Comparison of ENCODE assay signal across 29 mouse cellular contexts in genomic region chr9:106858036-106858435, GRCm38 (mm10). TPM values are rescaled to one million over a fixed set of nuclear protein-coding genes. Genes with fewer than 3 reads are reported as not detected.
A peak's percentile ranks its signal among the peaks of the same experiment; 100 is the strongest.
DNase-seq lines count a peak whose midpoint lies in the region; ATAC-seq and TF ChIP-seq lines count a peak whose summit lies in the region.
"Had no signal": no experiment of that assay in that cellular context is flagged by ENCODE, and none has a peak within 500 bp of the region (broad histone marks: within the 10 kb centered on the region; RNA-seq: fewer than 3 reads in every experiment).

No protein-coding gene starts in this region.

- no peak for TF ChIP-seq CTCF in G1E (IDR thresholded peaks at IDR 0.05; ENCODE audit: low read depth, low read length)

- peak; percentile 95 for ATAC-seq in G1E (ENCODE audit: extremely low read depth, insufficient number of reproducible peaks, low FRiP score, poor library complexity, severe bottlenecking)
- peak; percentile 97 for ATAC-seq in megakaryocyte, adult 5-6 weeks (ENCODE audit: poor library complexity, severe bottlenecking)
- ATAC-seq in forebrain, embryonic 11.5 days (replicated peaks; ENCODE audit: low FRiP score) = no peak
- ATAC-seq: activated CD4-positive, CD25-positive, alpha-beta regulatory T cell, adult 4 months; forebrain, embryonic 13.5 days; forebrain, embryonic 16.5 days; hindbrain, embryonic 16.5 days; intestine, postnatal 0 days had no signal

- H3K4me3 ChIP-seq in G1E (ENCODE audit: low read depth, low read length) = peak overlapping the region; percentile 54; the same call in 1 of the 2 replicates
- no peak overlapping the region for H3K4me3 ChIP-seq in forebrain, embryonic 11.5 days (ENCODE audit: low read depth, low read length)
- H3K4me3 ChIP-seq: embryonic facial prominence, embryonic 10.5 days; embryonic facial prominence, embryonic 13.5 days; erythroblast, embryonic 14.5 days; forebrain, embryonic 13.5 days; heart, adult 2 months; heart, embryonic 12.5 days; heart, embryonic 15.5 days; hindbrain, embryonic 10.5 days; hindbrain, embryonic 13.5 days had no signal

- H3K27ac ChIP-seq in forebrain, embryonic 11.5 days (ENCODE audit: low read depth, low read length) = no peak overlapping the region
- H3K27ac ChIP-seq: embryonic facial prominence, embryonic 10.5 days; embryonic facial prominence, embryonic 13.5 days; forebrain, embryonic 13.5 days; heart, adult 2 months; heart, embryonic 15.5 days; hindbrain, embryonic 10.5 days; hindbrain, embryonic 13.5 days had no signal

- H3K4me2 ChIP-seq in forebrain, embryonic 11.5 days (ENCODE audit: low read depth, low read length, severe bottlenecking) = no peak overlapping the region
- H3K4me2 ChIP-seq: embryonic facial prominence, embryonic 13.5 days; forebrain, embryonic 13.5 days; heart, embryonic 12.5 days; heart, embryonic 15.5 days; hindbrain, embryonic 13.5 days had no signal

- DNase-seq in G1E (ENCODE audit: low spot score) = peak; percentile 63
- DNase-seq in MEL-GATA-1-ER (ENCODE audit: extremely low read depth, low read depth) = peak; percentile 99
- DNase-seq in forebrain, embryonic 11.5 days (ENCODE audit: low spot score) = no peak
- no peak for DNase-seq in lung, postnatal 14 days
- DNase-seq in right cerebral cortex, postnatal 25 days = no peak
- DNase-seq: adrenal gland, adult 8-10 months; adrenal gland, postnatal 25 days; cerebellum, adult 11-12 months; cerebellum, adult 9-10 months; cerebellum, postnatal 14 days; embryo, embryonic 11 days; gastrocnemius, postnatal 14 days; heart, adult 2 months; heart, postnatal 10 days; heart, postnatal 36 days; kidney, adult 2 months had no signal

- WGBS in forebrain, embryonic 11.5 days = 89% methylated on average over 11 of the region's 11 CpGs

- no peaks in the 10 kb centered on the region for H3K9me3 ChIP-seq in G1E (replicated peaks)
- H3K9me3 ChIP-seq in forebrain, embryonic 11.5 days (ENCODE audit: control insufficient read depth, low read length) = no peaks in the 10 kb centered on the region
- H3K9me3 ChIP-seq: embryonic facial prominence, embryonic 10.5 days; embryonic facial prominence, embryonic 13.5 days; forebrain, embryonic 13.5 days; heart, embryonic 12.5 days; heart, embryonic 15.5 days; hindbrain, embryonic 10.5 days; hindbrain, embryonic 13.5 days had no signal

- peaks cover 85% of the 10 kb centered on the region for H3K36me3 ChIP-seq in G1E (replicated peaks)
- H3K36me3 ChIP-seq in forebrain, embryonic 11.5 days (ENCODE audit: control insufficient read depth, insufficient read depth, low read length) = peaks cover 11% of the 10 kb centered on the region

- no peaks in the 10 kb centered on the region for H3K27me3 ChIP-seq in G1E (ENCODE audit: insufficient read depth, low read length)
- no peaks in the 10 kb centered on the region for H3K27me3 ChIP-seq in forebrain, embryonic 11.5 days (ENCODE audit: control insufficient read depth, insufficient read depth, low read length)
- H3K27me3 ChIP-seq: embryonic facial prominence, embryonic 13.5 days; forebrain, embryonic 13.5 days; heart, embryonic 12.5 days; heart, embryonic 15.5 days; hindbrain, embryonic 13.5 days had no signal

- H3K9ac ChIP-seq in forebrain, embryonic 11.5 days (ENCODE audit: low read length) = no peak overlapping the region
- H3K9ac ChIP-seq: embryonic facial prominence, embryonic 13.5 days; forebrain, embryonic 13.5 days; heart, embryonic 12.5 days; heart, embryonic 15.5 days; hindbrain, embryonic 13.5 days had no signal

- H3K4me1 ChIP-seq in G1E (ENCODE audit: insufficient read depth, low read depth, low read length) = peaks cover 18% of the 10 kb centered on the region
- no peaks in the 10 kb centered on the region for H3K4me1 ChIP-seq in forebrain, embryonic 11.5 days (replicated peaks; ENCODE audit: control insufficient read depth, insufficient read depth, low read length)
- H3K4me1 ChIP-seq: embryonic facial prominence, embryonic 10.5 days; embryonic facial prominence, embryonic 13.5 days; forebrain, embryonic 13.5 days; heart, embryonic 12.5 days; heart, embryonic 15.5 days; hindbrain, embryonic 10.5 days; hindbrain, embryonic 13.5 days had no signal

RNA-seq across cellular contexts. Expression of gene Rbm15b, which starts 29.2 kb away (rescaled TPM):
- total RNA-seq in G1E (2014; fragmentation: Nextera tagmentation) (20.3 and 21.8 TPM in 2 replicates), G1E (2017) (21.9 and 27.6 TPM in 2 replicates)
- polyA plus RNA-seq in G1E (2012) = 23.5 and 30.0 TPM in 2 replicates
- 10.6 and 11.4 TPM in 2 replicates for total RNA-seq in megakaryocyte, adult 5-6 weeks (2015)
- 13.6 and 14.1 TPM in 2 replicates for total RNA-seq in megakaryocyte, adult 5-6 weeks (2017)
- 35.6 and 43.6 TPM in 2 replicates for polyA plus RNA-seq in forebrain, embryonic 11.5 days (2014; fragmentation: Nextera tagmentation; extraction: Ambion mirVana)

RNA-seq across cellular contexts. Expression of gene Manf, which starts 33.7 kb away (rescaled TPM):
- total RNA-seq in G1E (2014; fragmentation: Nextera tagmentation) (142 and 198 TPM in 2 replicates), G1E (2017) (116 and 146 TPM in 2 replicates)
- 32.8 and 64.7 TPM in 2 replicates for polyA plus RNA-seq in G1E (2012)
- total RNA-seq in megakaryocyte, adult 5-6 weeks (2015) = 220 and 229 TPM in 2 replicates
- total RNA-seq in megakaryocyte, adult 5-6 weeks (2017) = 186 and 189 TPM in 2 replicates
- polyA plus RNA-seq in forebrain, embryonic 11.5 days (2014; fragmentation: Nextera tagmentation; extraction: Ambion mirVana) = 242 and 264 TPM in 2 replicates

RNA-seq across cellular contexts. Expression of gene Dcaf1, which starts 36.4 kb away (rescaled TPM):
- total RNA-seq in G1E (2014; fragmentation: Nextera tagmentation) (65.0 and 111 TPM in 2 replicates), G1E (2017) (63.4 and 72.4 TPM in 2 replicates)
- polyA plus RNA-seq in G1E (2012) = 5.7 and 9.2 TPM in 2 replicates
- total RNA-seq in megakaryocyte, adult 5-6 weeks (2015) = 15.3 and 15.5 TPM in 2 replicates
- total RNA-seq in megakaryocyte, adult 5-6 weeks (2017) = 11.8 and 31.3 TPM in 2 replicates
- polyA plus RNA-seq in forebrain, embryonic 11.5 days (2014; fragmentation: Nextera tagmentation; extraction: Ambion mirVana) = 37.3 and 41.3 TPM in 2 replicates

Comparison
In these comparisons a context has a peak if more than half of its experiments do, and no peak if none do; other contexts are left out.
1. DNase-seq: peak in G1E (single experiment) and MEL-GATA-1-ER (single experiment); none in forebrain, embryonic 11.5 days (single experiment), lung, postnatal 14 days (single experiment) and right cerebral cortex, postnatal 25 days (single experiment).